Mouse (Mus musculus): Measurements from ENCODE around the gene Cacna2d3.

Gene Cacna2d3

GRCm38 (mm10) chr14:28958131-28959015, 763.3 kb downstream of the Cacna2d3 start:
- H3K9me3 ChIP-seq (ENCODE audit: low read length), result 0 out of 2 replicates have a peak, but pooled peaks cover 2% of the 10 kb centered on the region
- no peak overlapping the region for H3K4me3 ChIP-seq (replicated peaks; ENCODE audit: low read length)
- TF ChIP-seq CTCF (conservative IDR thresholded peaks at IDR 0.05; ENCODE audit: low read length), result no peak
- TF ChIP-seq NANOG (IDR thresholded peaks at IDR 0.05; ENCODE audit: borderline replicate concordance, low read length), result no peak
- TF ChIP-seq POU5F1 (IDR thresholded peaks at IDR 0.05; ENCODE audit: borderline replicate concordance, low read length), result no peak
- no peaks in the 10 kb centered on the region for H3K36me3 ChIP-seq (ENCODE audit: insufficient read depth, low read length)
- peaks cover 44% of the 10 kb centered on the region for H3K4me1 ChIP-seq (replicated peaks; ENCODE audit: low read depth, low read length)
- peaks cover 17% of the 10 kb centered on the region for H3K27me3 ChIP-seq (ENCODE audit: insufficient read depth, low read length)

- Histone ChIP-seq H3K4me1 (replicated peaks; ENCODE audit: low read depth, low read length) (peaks cover 24% of the 10 kb centered on the region), H3K9me3 (ENCODE audit: low read length) (no peaks in the 10 kb centered on the region), H3K4me3 (replicated peaks; ENCODE audit: low read length) (no peak overlapping the region), H3K36me3 (ENCODE audit: insufficient read depth, low read length) (no peaks in the 10 kb centered on the region), H3K27me3 (ENCODE audit: insufficient read depth, low read length) (peaks cover 6% of the 10 kb centered on the region)
- TF ChIP-seq POU5F1 (IDR thresholded peaks at IDR 0.05; ENCODE audit: borderline replicate concordance, low read length), result peak; percentile 73; the same call in 1 of the 2 replicates
- TF ChIP-seq CTCF (conservative IDR thresholded peaks at IDR 0.05; ENCODE audit: low read length), result no peak
- TF ChIP-seq NANOG (IDR thresholded peaks at IDR 0.05; ENCODE audit: borderline replicate concordance, low read length), result peak; percentile 38; the same call in 1 of the 2 replicates
These were observed 766.5 kb downstream of the Cacna2d3 start for GRCm38 (mm10) chr14:28955181-28955580.

GRCm38 (mm10) chr14:28954588-28954987, 767.1 kb downstream of the Cacna2d3 start:
- Histone ChIP-seq H3K9me3 (ENCODE audit: low read length) (no peaks in the 10 kb centered on the region), H3K27me3 (ENCODE audit: insufficient read depth, low read length) (peaks cover 6% of the 10 kb centered on the region), H3K36me3 (ENCODE audit: insufficient read depth, low read length) (no peaks in the 10 kb centered on the region), H3K4me1 (replicated peaks; ENCODE audit: low read depth, low read length) (peaks cover 19% of the 10 kb centered on the region), H3K4me3 (replicated peaks; ENCODE audit: low read length) (no peak overlapping the region)
- TF ChIP-seq CTCF (conservative IDR thresholded peaks at IDR 0.05; ENCODE audit: low read length) (no peak), NANOG (IDR thresholded peaks at IDR 0.05; ENCODE audit: borderline replicate concordance, low read length) (no peak), POU5F1 (IDR thresholded peaks at IDR 0.05; ENCODE audit: borderline replicate concordance, low read length) (no peak)

GRCm38 (mm10) chr14:28954086-28954485, 767.6 kb downstream of the Cacna2d3 start:
- TF ChIP-seq POU5F1 (IDR thresholded peaks at IDR 0.05; ENCODE audit: borderline replicate concordance, low read length) (no peak), NANOG (IDR thresholded peaks at IDR 0.05; ENCODE audit: borderline replicate concordance, low read length) (no peak), CTCF (conservative IDR thresholded peaks at IDR 0.05; ENCODE audit: low read length) (no peak)
- Histone ChIP-seq H3K36me3 (ENCODE audit: insufficient read depth, low read length) (no peaks in the 10 kb centered on the region), H3K27me3 (ENCODE audit: insufficient read depth, low read length) (peaks cover 6% of the 10 kb centered on the region), H3K4me3 (replicated peaks; ENCODE audit: low read length) (no peak overlapping the region), H3K9me3 (ENCODE audit: low read length) (no peaks in the 10 kb centered on the region), H3K4me1 (replicated peaks; ENCODE audit: low read depth, low read length) (peaks cover 19% of the 10 kb centered on the region)

- Histone ChIP-seq H3K9me3 (ENCODE audit: low read length) (no peaks in the 10 kb centered on the region), H3K36me3 (ENCODE audit: insufficient read depth, low read length) (no peaks in the 10 kb centered on the region), H3K27me3 (ENCODE audit: insufficient read depth, low read length) (peaks cover 6% of the 10 kb centered on the region), H3K4me1 (replicated peaks; ENCODE audit: low read depth, low read length) (peaks cover 14% of the 10 kb centered on the region), H3K4me3 (replicated peaks; ENCODE audit: low read length) (no peak overlapping the region)
- no peak for TF ChIP-seq CTCF (conservative IDR thresholded peaks at IDR 0.05; ENCODE audit: low read length)
- no peak for TF ChIP-seq POU5F1 (IDR thresholded peaks at IDR 0.05; ENCODE audit: borderline replicate concordance, low read length)
- no peak for TF ChIP-seq NANOG (IDR thresholded peaks at IDR 0.05; ENCODE audit: borderline replicate concordance, low read length)
These were observed 768.3 kb downstream of the Cacna2d3 start for GRCm38 (mm10) chr14:28953409-28953808.

GRCm38 (mm10) chr14:28950499-28950898, 771.2 kb downstream of the Cacna2d3 start:
- H3K4me3 ChIP-seq (replicated peaks; ENCODE audit: low read length), result no peak overlapping the region
- no peak for TF ChIP-seq POU5F1 (IDR thresholded peaks at IDR 0.05; ENCODE audit: borderline replicate concordance, low read length)
- no peak for TF ChIP-seq NANOG (IDR thresholded peaks at IDR 0.05; ENCODE audit: borderline replicate concordance, low read length)
- no peak for TF ChIP-seq CTCF (conservative IDR thresholded peaks at IDR 0.05; ENCODE audit: low read length)
- H3K27me3 ChIP-seq (ENCODE audit: insufficient read depth, low read length), result peaks cover 3% of the 10 kb centered on the region; the same call in 1 of the 2 replicates
- peaks cover 4% of the 10 kb centered on the region; the same call in 1 of the 2 replicates for H3K9me3 ChIP-seq (ENCODE audit: low read length)
- H3K36me3 ChIP-seq (ENCODE audit: insufficient read depth, low read length), result no peaks in the 10 kb centered on the region
- H3K4me1 ChIP-seq (replicated peaks; ENCODE audit: low read depth, low read length), result peaks cover 8% of the 10 kb centered on the region

- TF ChIP-seq CTCF (conservative IDR thresholded peaks at IDR 0.05; ENCODE audit: low read length) (no peak), POU5F1 (IDR thresholded peaks at IDR 0.05; ENCODE audit: borderline replicate concordance, low read length) (no peak), NANOG (IDR thresholded peaks at IDR 0.05; ENCODE audit: borderline replicate concordance, low read length) (no peak)
- H3K4me3 ChIP-seq (replicated peaks; ENCODE audit: low read length), result no peak overlapping the region
- peaks cover 4% of the 10 kb centered on the region; the same call in 1 of the 2 replicates for H3K9me3 ChIP-seq (ENCODE audit: low read length)
- H3K36me3 ChIP-seq (ENCODE audit: insufficient read depth, low read length), result no peaks in the 10 kb centered on the region
- peaks cover 3% of the 10 kb centered on the region; the same call in 1 of the 2 replicates for H3K4me1 ChIP-seq (replicated peaks; ENCODE audit: low read depth, low read length)
- H3K27me3 ChIP-seq (ENCODE audit: insufficient read depth, low read length), result peaks cover 3% of the 10 kb centered on the region; the same call in 1 of the 2 replicates
These were observed 771.9 kb downstream of the Cacna2d3 start for GRCm38 (mm10) chr14:28949785-28950184.

GRCm38 (mm10) chr14:28948019-28948850, 773.4 kb downstream of the Cacna2d3 start:
- no peak for TF ChIP-seq POU5F1 (IDR thresholded peaks at IDR 0.05; ENCODE audit: borderline replicate concordance, low read length)
- no peak for TF ChIP-seq CTCF (conservative IDR thresholded peaks at IDR 0.05; ENCODE audit: low read length)
- TF ChIP-seq NANOG (IDR thresholded peaks at IDR 0.05; ENCODE audit: borderline replicate concordance, low read length), result no peak
- H3K4me3 ChIP-seq (replicated peaks; ENCODE audit: low read length), result no peak overlapping the region
- no peaks in the 10 kb centered on the region for H3K4me1 ChIP-seq (replicated peaks; ENCODE audit: low read depth, low read length)
- no peaks in the 10 kb centered on the region for H3K36me3 ChIP-seq (ENCODE audit: insufficient read depth, low read length)
- peaks cover 4% of the 10 kb centered on the region; the same call in 1 of the 2 replicates for H3K9me3 ChIP-seq (ENCODE audit: low read length)
- H3K27me3 ChIP-seq (ENCODE audit: insufficient read depth, low read length), result peaks cover 3% of the 10 kb centered on the region; the same call in 1 of the 2 replicates

Measured in E14TG2a.4 (cell line).